Mouse (Mus musculus): ENCODE measurements around the gene Cyb5d1.
"Not testable (repeated sequence)": the region's sequence is repeated elsewhere in the genome, so short reads cannot be mapped to it uniquely, and the experiment has no call there.

The Cyb5d1 gene

DNA sequence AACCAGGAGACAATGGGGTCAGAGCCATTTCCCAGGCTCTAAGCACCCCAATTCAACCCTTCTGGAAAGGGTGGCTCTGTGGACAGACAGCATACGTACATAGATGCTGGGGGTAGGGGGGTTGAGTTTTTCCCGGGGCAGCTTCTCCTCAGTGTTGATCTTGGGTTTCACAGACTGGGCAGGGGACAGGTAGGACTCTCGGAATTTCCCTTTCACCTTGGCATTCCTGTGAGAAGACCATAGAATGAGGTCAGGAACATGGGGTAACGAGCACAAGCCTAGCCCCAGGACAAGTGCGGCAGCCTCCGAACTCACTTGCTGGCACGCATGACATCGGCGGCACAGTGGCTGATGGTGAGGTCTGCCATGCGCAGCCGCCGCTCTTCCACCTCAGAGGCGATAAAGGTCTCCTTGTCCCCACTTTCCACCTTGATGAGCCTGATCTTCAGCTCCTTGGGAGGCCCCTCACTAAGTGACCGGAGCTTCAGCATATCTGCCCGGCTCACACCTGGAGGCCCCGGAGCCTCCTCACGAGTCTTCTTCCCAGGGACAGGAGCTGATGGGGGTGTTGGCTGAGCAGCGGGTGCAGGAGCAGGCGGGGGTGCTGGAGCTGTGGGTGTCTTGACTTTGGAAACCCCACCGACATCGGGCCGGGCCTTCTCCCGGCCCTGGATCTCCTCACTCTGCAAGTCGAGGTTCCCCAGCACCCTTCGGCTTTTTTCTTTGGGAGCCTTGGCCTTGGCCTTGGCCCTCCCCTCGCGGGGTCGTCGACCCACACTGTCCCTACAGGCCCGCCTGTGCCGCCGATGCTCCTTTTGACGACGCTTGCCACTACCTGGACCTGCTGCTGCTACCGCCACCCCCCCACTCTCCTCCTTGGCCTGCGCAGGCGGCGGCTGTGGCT lies 8.5 kb upstream of the Cyb5d1 start:
- no peak for DNase-seq

DNA sequence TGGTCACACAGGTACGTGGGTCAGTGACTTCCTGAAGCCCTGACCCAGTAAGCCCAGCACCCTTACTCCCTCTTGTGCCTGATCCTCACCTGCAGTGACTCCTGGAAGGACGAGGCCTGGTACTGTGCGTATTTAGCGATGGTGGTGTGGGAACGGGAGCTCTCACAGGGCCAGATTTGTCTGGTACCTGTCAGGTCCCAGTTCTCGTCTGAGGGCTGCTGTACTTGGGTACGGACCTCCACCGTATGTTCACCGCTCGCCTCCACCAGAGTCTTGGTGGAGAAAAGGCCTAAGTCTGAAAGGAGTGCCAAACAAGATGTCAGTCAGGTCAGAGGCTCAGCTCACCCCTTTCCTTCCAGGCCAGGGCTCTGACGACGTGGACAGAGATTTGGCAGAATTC lies 6.6 kb upstream of the Cyb5d1 start:
- DNase-seq = no peak

DNA sequence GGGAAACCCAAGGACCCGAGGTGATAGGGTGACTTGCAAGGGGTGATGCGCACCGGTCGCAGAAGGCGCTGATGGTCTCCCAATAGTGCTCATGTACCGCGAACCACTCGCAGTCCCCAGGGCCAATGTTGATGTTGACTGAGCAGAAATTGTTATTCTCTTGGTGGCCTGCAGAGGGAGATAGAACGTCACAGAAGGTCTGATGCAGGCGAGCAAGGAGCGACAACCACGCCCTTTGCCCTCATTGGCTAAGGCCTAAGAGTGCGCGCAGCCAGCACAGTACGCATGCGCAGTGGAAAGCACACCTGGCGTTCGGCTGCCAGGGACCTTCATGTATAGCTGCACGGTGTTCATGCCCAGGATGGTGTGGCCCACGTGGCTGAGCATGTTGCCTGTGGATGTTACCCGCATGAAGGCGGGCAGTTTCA lies 5.8 kb upstream of the Cyb5d1 start:
- DNase-seq = peak; percentile 96

GRCm38 (mm10) chr11:69400083-69400850 lies 4.8 kb upstream of the Cyb5d1 start:
- no peak for DNase-seq

GRCm38 (mm10) chr11:69399201-69400082 lies 4.0 kb upstream of the Cyb5d1 start:
- DNase-seq = no peak

DNA sequence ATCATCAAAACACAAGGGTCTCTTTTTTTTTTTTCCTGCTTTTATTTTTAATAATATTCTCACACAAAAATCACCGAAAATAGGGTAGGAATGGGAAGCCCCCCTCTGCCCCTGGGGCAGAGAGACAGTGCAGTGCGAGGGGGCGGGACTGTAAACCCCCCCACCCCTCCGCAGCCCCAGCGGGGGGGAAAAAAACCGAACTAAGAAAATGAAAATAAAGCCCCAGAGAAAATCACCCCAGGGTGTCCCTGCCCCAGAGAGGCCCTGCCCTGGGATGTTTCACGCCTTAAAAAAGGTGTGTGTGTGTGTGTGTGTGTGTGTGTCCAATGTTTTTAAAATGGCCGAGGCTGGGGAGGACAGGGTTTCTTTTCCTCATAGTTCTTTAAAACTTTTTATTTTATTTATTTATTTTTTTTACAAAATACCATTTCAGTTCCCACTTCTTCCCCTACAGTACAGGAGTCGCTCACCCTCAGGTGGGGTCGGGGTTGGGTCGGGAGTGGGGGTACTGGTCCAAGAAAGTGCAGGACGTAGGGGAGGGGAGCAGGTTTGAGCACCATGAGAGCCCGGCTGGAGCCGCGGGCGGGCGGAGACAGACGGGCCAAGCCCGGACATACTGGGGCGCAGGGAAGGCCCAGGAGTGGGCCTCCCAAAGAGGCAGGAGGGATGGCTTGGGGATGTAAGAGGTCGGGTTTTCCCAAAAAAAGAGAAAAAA lies 3.2 kb upstream of the Cyb5d1 start:
- no peak for DNase-seq

GRCm38 (mm10) chr11:69398059-69398458 lies 2.6 kb upstream of the Cyb5d1 start, which contains the start of gene Tmem88:
Gene Tmem88, minus strand, starts transcription at chr11:69398234.
- peak; percentile 53 for DNase-seq

DNA sequence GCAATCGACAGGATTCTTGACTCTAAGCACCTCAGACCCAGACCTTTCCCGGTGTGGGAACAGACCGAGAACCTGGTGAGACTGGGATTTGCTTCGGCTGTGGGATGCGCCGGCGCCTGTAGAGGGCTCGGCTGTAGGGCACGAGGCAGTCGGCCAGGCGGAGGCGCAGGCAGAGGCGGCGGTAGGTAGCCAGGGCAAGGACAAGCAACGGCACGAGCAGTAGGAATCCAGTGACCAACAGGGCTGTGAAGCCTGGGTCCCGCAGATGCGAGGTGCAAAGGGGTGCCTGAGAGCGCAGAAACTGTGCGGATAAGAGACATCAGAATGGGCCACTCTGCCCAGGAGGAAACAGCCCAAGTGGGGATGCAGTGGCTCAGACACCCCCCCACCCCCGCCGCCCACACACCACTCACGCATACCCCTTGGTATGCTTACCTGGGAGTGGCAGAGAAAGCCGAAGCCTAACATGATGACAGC lies 2.2 kb upstream of the Cyb5d1 start:
- no peak for DNase-seq

DNA sequence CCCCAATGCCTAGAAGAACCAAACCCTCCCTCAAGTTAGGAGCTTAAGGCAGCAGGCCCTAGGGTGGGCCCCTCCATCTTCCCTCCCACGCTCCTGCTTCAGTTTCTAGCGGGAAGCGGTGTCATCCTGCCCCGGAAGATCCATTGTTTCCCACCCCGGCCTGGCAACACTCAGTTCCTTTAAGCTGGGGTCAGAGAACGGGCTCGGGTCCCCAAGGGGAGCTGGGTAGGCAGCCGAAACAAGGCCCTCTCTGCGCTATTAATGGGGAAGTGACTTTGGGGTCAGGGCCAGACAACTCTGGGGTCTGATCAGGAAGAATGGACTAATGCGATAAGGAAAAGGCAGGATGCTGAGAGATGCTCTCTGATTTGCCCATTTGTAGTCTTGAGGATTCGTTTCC lies 1.3 kb upstream of the Cyb5d1 start:
- peak; percentile 69 for DNase-seq

- peak; percentile 99 for DNase-seq
Measured at GRCm38 (mm10) chr11:69395634-69396373, 373 bp upstream of the Cyb5d1 start.

DNA sequence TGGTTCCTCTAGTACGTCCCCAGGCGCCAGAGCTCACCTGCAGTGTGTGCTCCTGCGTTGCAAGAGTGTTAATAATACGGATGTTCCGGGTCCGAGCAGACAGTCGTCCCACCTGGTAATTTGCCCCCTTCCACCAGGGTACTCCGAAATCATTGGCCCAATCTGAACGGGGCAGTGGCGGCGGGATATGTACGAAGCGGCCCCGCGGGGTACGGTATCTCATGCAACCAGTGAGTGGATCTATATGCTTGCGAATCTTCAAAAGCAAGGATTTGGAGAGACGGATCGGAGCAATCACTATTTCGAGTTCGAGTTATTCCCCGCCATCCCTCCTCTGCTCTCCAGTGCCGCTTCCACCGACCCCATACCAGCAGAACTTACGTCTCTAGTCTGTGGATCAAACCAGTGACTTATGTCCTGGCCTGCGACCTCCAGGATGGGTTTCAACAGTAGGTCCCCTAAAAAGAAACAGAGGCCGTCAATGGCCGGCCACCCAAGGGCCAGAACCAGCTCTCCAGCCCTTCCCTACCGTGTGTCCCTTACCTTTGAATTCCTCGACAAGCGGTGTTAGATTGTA lies 752 bp downstream of the Cyb5d1 start:
- DNase-seq = not testable (repeated sequence)

DNA sequence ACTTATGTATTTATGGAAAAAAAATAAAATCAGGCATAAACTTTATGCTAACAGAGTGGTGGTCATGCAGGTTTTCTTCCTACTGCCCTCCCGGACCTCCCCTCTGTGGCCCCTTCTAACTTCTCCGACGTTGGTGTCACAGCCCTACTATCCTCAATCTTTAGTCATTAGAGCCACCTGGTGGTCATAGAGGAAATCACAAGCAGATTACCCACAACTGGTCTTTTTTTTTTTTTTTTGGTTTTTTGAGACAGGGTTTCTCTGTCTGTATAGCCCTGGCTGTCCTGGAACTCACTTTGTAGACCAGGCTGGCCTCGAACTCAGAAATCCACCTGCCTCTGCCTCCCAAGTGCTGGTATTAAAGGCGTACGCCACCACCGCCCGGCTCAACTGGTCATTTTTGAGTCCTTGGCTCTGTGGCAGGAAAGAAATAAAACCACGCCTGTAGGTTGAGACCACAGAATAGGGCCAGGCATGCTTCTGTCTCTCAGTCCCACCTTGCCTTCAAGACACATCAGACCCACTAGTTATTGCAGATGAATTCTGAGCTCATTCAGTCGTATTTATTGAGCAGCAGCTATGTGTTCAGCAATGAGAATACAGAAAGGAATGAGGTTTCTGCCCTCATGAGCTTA lies 4.9 kb downstream of the Cyb5d1 start:
- DNase-seq = peak; percentile 87

DNA sequence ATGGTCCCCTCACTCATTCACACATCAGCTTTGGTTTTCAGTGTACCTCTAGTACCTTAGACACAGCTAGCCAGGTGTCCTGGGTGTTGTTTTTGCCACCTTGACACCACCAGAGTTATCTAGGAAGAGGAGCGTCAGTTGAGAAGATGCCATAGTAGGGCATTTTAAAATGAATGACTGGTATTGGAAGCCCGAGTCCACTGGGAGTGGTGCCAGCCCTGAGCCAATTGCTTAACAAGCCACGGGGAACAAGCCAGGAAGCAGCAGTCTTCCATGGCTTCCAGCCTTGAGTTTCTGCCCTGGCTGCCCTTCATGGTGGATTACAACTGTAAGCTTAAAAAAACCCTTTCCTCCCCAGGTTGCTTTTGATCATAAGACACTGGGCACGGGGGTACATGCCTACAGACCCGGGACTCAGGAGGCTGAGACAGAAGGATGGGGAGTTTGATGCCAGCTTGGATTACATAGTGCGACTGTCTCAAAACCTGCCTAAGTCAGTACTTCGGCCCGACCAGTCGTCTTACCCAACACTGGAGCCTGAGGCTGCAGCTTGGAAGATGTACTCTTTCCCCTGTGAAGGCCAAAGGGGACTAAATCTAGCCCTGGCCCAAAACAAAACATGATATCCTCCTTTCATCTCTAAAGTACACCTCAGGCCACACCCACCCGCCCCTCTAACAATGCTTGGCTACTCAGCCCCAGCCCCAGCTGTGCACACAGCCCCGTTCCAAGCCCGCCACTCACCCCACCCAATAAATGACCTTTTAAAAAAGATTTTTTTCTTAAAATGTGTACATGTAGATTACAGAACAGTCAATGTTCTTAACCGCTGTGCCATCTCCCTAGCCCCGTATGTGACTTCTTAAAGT lies 5.7 kb downstream of the Cyb5d1 start:
- DNase-seq = peak; percentile 73

DNA sequence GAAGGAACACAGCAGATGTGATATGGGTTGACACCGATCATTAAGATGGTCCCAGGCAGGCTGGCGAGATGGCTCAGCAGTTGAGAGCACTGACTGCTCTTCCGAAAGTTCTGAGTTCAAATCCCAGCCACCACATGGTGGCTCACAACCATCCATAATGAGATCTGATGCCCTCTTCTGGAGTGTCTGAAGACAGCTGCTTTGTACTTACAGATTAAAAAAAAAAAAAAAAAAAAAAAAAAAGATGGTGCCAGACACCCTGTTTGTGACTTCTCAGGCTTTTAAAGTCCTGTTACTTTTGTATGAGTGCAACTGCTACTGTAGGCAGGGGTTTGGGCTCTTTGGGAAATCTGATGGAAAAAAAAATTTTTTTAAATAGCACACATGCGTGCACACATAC lies 6.8 kb downstream of the Cyb5d1 start:
- DNase-seq = no peak

DNA sequence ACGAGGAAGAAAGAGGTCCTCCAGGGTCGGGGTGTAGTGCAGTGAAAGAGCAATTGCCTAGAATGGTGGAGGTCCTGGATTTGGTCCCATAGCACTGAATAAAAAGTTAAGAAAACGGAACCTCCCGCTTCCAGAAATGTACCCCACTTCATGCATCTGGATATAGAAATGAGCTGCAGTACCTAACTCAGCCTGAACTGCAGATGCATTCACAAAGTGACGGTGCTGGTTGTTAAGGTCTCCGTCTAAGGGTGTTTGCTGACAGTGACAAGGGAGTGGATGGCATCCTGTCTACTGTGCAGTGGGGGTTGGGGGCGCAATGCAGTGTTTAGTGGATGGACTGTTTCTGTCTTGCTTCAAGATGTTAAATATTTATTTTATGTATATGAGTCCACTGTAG lies 8.7 kb downstream of the Cyb5d1 start:
- DNase-seq = no peak

DNA sequence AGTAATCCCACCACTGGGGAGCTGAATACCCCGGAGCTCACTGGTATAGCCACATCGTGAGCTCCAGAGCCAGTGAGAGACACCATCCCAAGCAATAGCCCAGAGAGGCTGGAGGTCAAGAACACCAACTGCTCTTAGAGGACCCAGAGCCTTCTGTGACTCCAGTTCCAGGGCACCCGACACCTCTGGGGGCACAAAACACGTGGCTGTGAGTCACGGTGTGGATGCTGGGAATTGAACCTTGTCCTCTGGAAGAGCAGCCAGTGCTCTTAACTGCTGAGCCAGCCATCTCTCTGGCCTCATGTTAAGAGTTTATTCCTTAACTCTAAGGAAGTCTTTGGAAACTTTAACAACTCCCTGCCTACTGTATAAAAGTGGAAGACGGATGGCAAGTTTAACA lies 10.5 kb downstream of the Cyb5d1 start:
- DNase-seq = peak; percentile 94

DNA sequence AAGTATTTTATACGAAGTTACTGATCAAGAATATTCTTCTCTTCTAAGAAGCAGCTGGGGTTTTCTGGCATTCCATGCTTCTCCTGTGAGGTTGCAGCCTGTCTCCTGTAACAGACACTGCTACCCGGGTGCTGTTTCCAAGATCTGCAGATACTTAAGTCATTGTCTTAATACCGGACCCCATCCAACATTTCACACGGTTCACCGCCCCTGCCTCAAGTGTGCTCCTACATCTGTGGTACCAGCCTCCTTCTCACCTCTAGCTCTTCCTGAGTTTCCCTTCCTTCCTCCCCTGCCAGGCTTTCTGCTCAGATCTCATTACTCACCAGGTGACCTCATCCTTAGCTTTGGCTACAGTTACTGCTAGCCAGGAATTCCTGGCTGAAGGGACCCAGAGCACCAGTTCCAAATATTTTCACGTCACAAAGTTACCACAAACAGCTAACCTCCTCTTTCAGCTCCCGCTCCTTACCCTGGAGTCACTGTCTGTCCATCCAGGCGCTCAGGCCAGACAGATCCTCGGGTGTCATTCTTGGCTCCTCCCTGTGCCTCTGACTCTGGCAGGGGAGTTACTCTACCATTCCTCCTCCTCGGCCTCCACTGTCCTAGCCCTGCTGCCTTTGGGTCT lies 12.8 kb downstream of the Cyb5d1 start:
- no peak for DNase-seq

DNA sequence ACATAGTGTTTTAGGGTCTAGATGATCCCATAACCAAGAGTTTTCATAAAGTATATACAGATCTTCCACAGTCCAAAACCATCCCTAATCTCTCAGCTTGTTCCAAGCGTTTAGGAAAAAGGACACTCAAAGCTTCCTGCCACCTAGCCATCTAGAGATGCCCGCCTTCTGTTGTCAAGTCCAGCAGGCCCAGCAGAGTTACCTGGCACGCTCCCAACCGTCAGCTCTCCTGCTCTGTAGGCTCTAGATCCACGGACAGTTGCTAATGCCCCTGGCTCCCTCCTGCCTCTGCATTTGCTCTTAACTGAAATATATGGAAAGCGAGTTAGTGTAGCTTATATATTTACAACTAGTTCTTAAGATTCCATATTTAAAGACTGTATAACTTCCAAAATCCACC lies 14.1 kb downstream of the Cyb5d1 start:
- no peak for DNase-seq

GRCm38 (mm10) chr11:69379600-69379999 lies 15.8 kb downstream of the Cyb5d1 start:
- DNase-seq = no peak

Measured in kidney, adult 9 months (tissue).